Comparison of ENCODE assay signal across 8 mouse cellular contexts in genomic region chr14:118132642-118132977, GRCm38 (mm10). TPM values are rescaled to one million over a fixed set of nuclear protein-coding genes. Genes with fewer than 3 reads are reported as not detected.
A peak's percentile ranks its signal among the peaks of the same experiment; 100 is the strongest.
DNase-seq lines count a peak whose midpoint lies in the region; ATAC-seq and TF ChIP-seq lines count a peak whose summit lies in the region.

Gene Tgds, minus strand, starts transcription at chr14:118132755.

- H3K27me3 ChIP-seq in hindbrain, postnatal 0 days (ENCODE audit: insufficient read depth, low read length) = no peaks in the 10 kb centered on the region

- TF ChIP-seq CTCF in gastrocnemius, adult 2 months (IDR thresholded peaks at IDR 0.05) = no peak
- no peak for TF ChIP-seq CTCF in hindbrain, postnatal 0 days (IDR thresholded peaks at IDR 0.05; ENCODE audit: low read depth)
- TF ChIP-seq CTCF in left cerebral cortex, adult 2 months (IDR thresholded peaks at IDR 0.05) = no peak

- ATAC-seq in common myeloid progenitor, adult 5-6 weeks (replicated peaks; ENCODE audit: low read depth, poor library complexity, severe bottlenecking) = peak; percentile 81
- peak; percentile 85 for ATAC-seq in hindbrain, postnatal 0 days
- ATAC-seq in megakaryocyte, adult 5-6 weeks (ENCODE audit: poor library complexity, severe bottlenecking) = peak; percentile 82

- intact Hi-C loops in gastrocnemius, adult 2 months (cut with DNase I) = loop anchor here (5.0 kb wide), 1 partner anchor 45 kb away; no protein-coding TSS in a partner anchor
- intact Hi-C loops in left cerebral cortex, adult 2 months (cut with DNase I) = loop anchor here (1.0 to 5.0 kb wide), 2 partner anchors 43 to 170 kb away; no protein-coding TSS in a partner anchor

- H3K36me3 ChIP-seq in hindbrain, postnatal 0 days (ENCODE audit: insufficient read depth, low read length) = no peaks in the 10 kb centered on the region; the same call in 1 of the 2 replicates

- H3K27ac ChIP-seq in gastrocnemius, adult 2 months = peak within 1 kb of the TSS; percentile 87
- peak within 1 kb of the TSS; percentile 68 for H3K27ac ChIP-seq in hindbrain, postnatal 0 days
- H3K27ac ChIP-seq in left cerebral cortex, adult 2 months = peak within 1 kb of the TSS; percentile 89

- H3K4me3 ChIP-seq in gastrocnemius, adult 2 months = peak within 1 kb of the TSS; percentile 97
- H3K4me3 ChIP-seq in hindbrain, postnatal 0 days (ENCODE audit: low read length) = peak within 1 kb of the TSS; percentile 61
- peak within 1 kb of the TSS; percentile 95 for H3K4me3 ChIP-seq in left cerebral cortex, adult 2 months

- peak within 1 kb of the TSS; percentile 82 for H3K4me2 ChIP-seq in hindbrain, postnatal 0 days (ENCODE audit: low read depth, low read length)

- peaks cover 15% of the 10 kb centered on the region for H3K4me1 ChIP-seq in hindbrain, postnatal 0 days (ENCODE audit: insufficient read depth, low read length)

- DNase-seq in ZHBTc4 (ENCODE audit: low read depth, low spot score) = peak; percentile 100
- peak; percentile 99 for DNase-seq in gastrocnemius, adult 2 months
- peak; percentile 100 for DNase-seq in hindbrain, postnatal 0 days (ENCODE audit: low spot score)
- DNase-seq in left cerebral cortex, adult 2 months (ENCODE audit: extremely low spot score in 1 of 2, low spot score in 2 of 2) = peak; percentile 98 to 99
- peak; percentile 99 to 100 for DNase-seq in right cerebral cortex, adult 2 months (ENCODE audit: low spot score in 2 of 2)
- peak; percentile 100 for DNase-seq in urinary bladder, postnatal 14 days (ENCODE audit: low spot score)

- WGBS in hindbrain, postnatal 0 days = under 1% methylated on average over 28 of the region's 28 CpGs

- no peaks in the 10 kb centered on the region for H3K9me3 ChIP-seq in hindbrain, postnatal 0 days (ENCODE audit: low read length)

- H3K9ac ChIP-seq in hindbrain, postnatal 0 days (replicated peaks; ENCODE audit: low read length) = peak within 1 kb of the TSS; percentile 59

RNA-seq across cellular contexts. Expression of gene Tgds, which starts in this region (rescaled TPM):
- 12.1 and 14.5 TPM in 2 replicates for total RNA-seq in common myeloid progenitor, adult 5-6 weeks (2017)
- total RNA-seq in gastrocnemius, adult 2 months (2021) = 1 to 10 TPM; 5.0 to 7.9 TPM
- total RNA-seq in hindbrain, postnatal 0 days (2014; rRNA removed) = 8.1 and 10.0 TPM in 2 replicates
- 8.8 and 10.3 TPM in 2 replicates for polyA plus RNA-seq in hindbrain, postnatal 0 days (2015; fragmentation: Nextera tagmentation; extraction: Ambion mirVana)
- 1 to 10 TPM; 8.3 to 9.1 TPM for total RNA-seq in left cerebral cortex, adult 2 months (2021)
- total RNA-seq in megakaryocyte, adult 5-6 weeks (2015) = 16.7 and 24.5 TPM in 2 replicates
- 20.3 and 20.5 TPM in 2 replicates for total RNA-seq in megakaryocyte, adult 5-6 weeks (2017)

Comparison
In these comparisons a context has a peak if more than half of its experiments do, and no peak if none do; other contexts are left out.
1. Peak in every context shown above with its lines: DNase-seq, ATAC-seq, H3K4me3 ChIP-seq and H3K27ac ChIP-seq.